Mouse (Mus musculus) CH12.LX (cell line): Measurements from ENCODE around the gene Chrm3. TPM values are rescaled to one million over a fixed set of nuclear protein-coding genes. Genes with fewer than 3 reads are reported as not detected.

ENCODE experiments used
- DNase-seq: peaks from one replicate; pipeline ENCODE4 v3.0.0-alpha.2; 2013; ENCODE audit errors: extremely low read depth
- H3K27ac ChIP-seq: 2 replicates; pipeline ENCODE4 v1.5.1; 2012; ENCODE audit warnings: low read depth, mild to moderate bottlenecking, control low read depth, moderate library complexity; ENCODE audit not compliant: insufficient read depth
- H3K27me3 ChIP-seq: replicated peaks from 2 replicates; pipeline ENCODE3; 2012; ENCODE audit warnings: inconsistent platforms
- H3K36me3 ChIP-seq, 2 experiments: replicated peaks in 1 of 2; 2 replicates each; pipeline versions ENCODE3 to v1.6.1; 2012; ENCODE audit warnings: inconsistent platforms in 1 of 2, low read length in 1 of 2, mild to moderate bottlenecking in 1 of 2, mixed read lengths in 1 of 2, moderate library complexity in 1 of 2; ENCODE audit not compliant: control insufficient read depth in 1 of 2, insufficient read depth in 1 of 2
- H3K4me1 ChIP-seq, 2 experiments: 2 replicates each; pipeline ENCODE4 v1.6.1; 2012; ENCODE audit warnings: inconsistent platforms in 1 of 2, moderate library complexity in 1 of 2; ENCODE audit not compliant: insufficient read depth in 2 of 2, control insufficient read depth in 1 of 2
- H3K4me2 ChIP-seq: 2 replicates; pipeline ENCODE4 v1.6.1; 2012; ENCODE audit warnings: low read depth, mild to moderate bottlenecking, control low read depth; ENCODE audit not compliant: poor library complexity, insufficient read depth, severe bottlenecking
- H3K4me3 ChIP-seq, 3 experiments: fragments of 150-350 bp in 1 of 3; sonication (generic) in 1 of 3; replicated peaks in 1 of 3; 2 replicates each; pipeline versions ENCODE3 to v1.5.1; 2011 to 2012; ENCODE audit warnings: low read depth in 2 of 3, low read length in 2 of 3, mild to moderate bottlenecking in 2 of 3, moderate library complexity in 2 of 3, control low read depth in 1 of 3, improper control_type of control experiment in 1 of 3, inconsistent platforms in 1 of 3, mixed read lengths in 1 of 3; ENCODE audit not compliant: poor library complexity in 1 of 3
- H3K79me2 ChIP-seq: replicated peaks from 2 replicates; pipeline ENCODE4 v1.6.1; 2012; ENCODE audit warnings: mild to moderate bottlenecking, moderate library complexity; ENCODE audit not compliant: control insufficient read depth, poor library complexity, insufficient read depth, severe bottlenecking; ENCODE audit errors: extremely low read depth
- H3K9ac ChIP-seq: 2 replicates; pipeline ENCODE4 v1.6.1; 2012; ENCODE audit warnings: low read depth, mild to moderate bottlenecking, control low read depth, moderate library complexity; ENCODE audit not compliant: insufficient read depth
- H3K9me3 ChIP-seq: replicated peaks from 2 replicates; pipeline ENCODE3; 2012; ENCODE audit warnings: low read length, inconsistent platforms, mixed read lengths
- CHD1 ChIP-seq: IDR thresholded peaks from 2 replicates; pipeline ENCODE4 v1.6.1; 2012; ENCODE audit warnings: low read depth, low read length, improper control_type of control experiment, inconsistent platforms
- CTCF ChIP-seq, 2 experiments: IDR thresholded peaks in 1 of 2; conservative IDR thresholded peaks in 1 of 2; 2 replicates each; pipeline ENCODE4 v1.5.1; 2011 to 2012; ENCODE audit warnings: low read depth in 2 of 2, low read length in 2 of 2, improper control_type of control experiment in 1 of 2, inconsistent platforms in 1 of 2, mild to moderate bottlenecking in 1 of 2, moderate library complexity in 1 of 2
- ELF1 ChIP-seq: IDR thresholded peaks from 2 replicates; pipeline ENCODE4 v1.6.1; 2014; ENCODE audit warnings: low read depth, mild to moderate bottlenecking, inconsistent platforms, low read length, improper control_type of control experiment
- EP300 ChIP-seq: IDR thresholded peaks from 2 replicates; pipeline ENCODE4 v1.6.1; 2011; ENCODE audit warnings: low read length, improper control_type of control experiment
- GABPA ChIP-seq: IDR thresholded peaks from 2 replicates; pipeline ENCODE4 v1.6.1; 2012; ENCODE audit warnings: low read depth, low read length, improper control_type of control experiment, inconsistent platforms; ENCODE audit not compliant: insufficient replicate concordance
- IRF4 ChIP-seq: IDR thresholded peaks from 2 replicates; pipeline ENCODE4 v1.6.1; 2014; ENCODE audit warnings: low read depth, mild to moderate bottlenecking, inconsistent platforms, low read length, improper control_type of control experiment
- JUN ChIP-seq: IDR thresholded peaks from 2 replicates; pipeline ENCODE4 v1.6.1; 2011; ENCODE audit warnings: low read depth, mild to moderate bottlenecking, low read length, improper control_type of control experiment, moderate library complexity; ENCODE audit not compliant: insufficient read depth
- MAZ ChIP-seq: IDR thresholded peaks from 2 replicates; pipeline ENCODE4 v1.6.1; 2012; ENCODE audit warnings: low read depth, mild to moderate bottlenecking, inconsistent platforms, low read length, improper control_type of control experiment, moderate library complexity
- NRF1 ChIP-seq: IDR thresholded peaks from 2 replicates; pipeline ENCODE4 v1.6.1; 2014; ENCODE audit warnings: low read depth, mild to moderate bottlenecking, inconsistent platforms, low read length, improper control_type of control experiment, moderate library complexity
- PAX5 ChIP-seq: IDR thresholded peaks from 2 replicates; pipeline ENCODE4 v1.6.1; 2012; ENCODE audit warnings: low read length, inconsistent platforms, mixed read lengths
- POLR2A ChIP-seq: IDR thresholded peaks from 2 replicates; pipeline ENCODE4 v1.6.1; 2011; ENCODE audit warnings: low read depth, mild to moderate bottlenecking, improper control_type of control experiment, low read length
- RAD21 ChIP-seq: IDR thresholded peaks from 2 replicates; pipeline ENCODE4 v1.6.1; 2011; ENCODE audit warnings: low read depth, mild to moderate bottlenecking, low read length, improper control_type of control experiment, moderate library complexity
- SMC3 ChIP-seq: IDR thresholded peaks from 2 replicates; pipeline ENCODE4 v1.6.1; 2011; ENCODE audit warnings: low read depth, low read length, improper control_type of control experiment
- UBTF ChIP-seq: IDR thresholded peaks from 2 replicates; pipeline ENCODE4 v1.6.1; 2012; ENCODE audit warnings: low read depth, mild to moderate bottlenecking, inconsistent platforms, low read length, improper control_type of control experiment, moderate library complexity
- ZKSCAN1 ChIP-seq: IDR thresholded peaks from 2 replicates; pipeline ENCODE4 v1.6.1; 2012; ENCODE audit warnings: low read depth, inconsistent platforms, low read length, improper control_type of control experiment, borderline replicate concordance
- ZMIZ1 ChIP-seq: IDR thresholded peaks from 2 replicates; pipeline ENCODE4 v1.6.1; 2012; ENCODE audit warnings: low read depth, mild to moderate bottlenecking, inconsistent platforms, low read length, improper control_type of control experiment
- ZNF384 ChIP-seq: IDR thresholded peaks from 2 replicates; pipeline ENCODE4 v1.6.1; 2012; ENCODE audit warnings: low read depth, low read length, improper control_type of control experiment, inconsistent platforms
- dilution Hi-C: fragments of 300-500 bp; cut with MboI; formaldehyde crosslinking; loops from 2 replicates; pipeline ENCODE4 v1.14.3; 2020; ENCODE audit warnings: low sequenced_read_pairs; ENCODE audit not compliant: extremely low pct_unique_long_range_greater_than_20kb, extremely low pct_ligation_motif_present
- in situ Hi-C: fragments of 300-500 bp; cut with MboI; formaldehyde crosslinking; loops from 3 replicates; pipeline ENCODE4 v1.14.3; 2019; ENCODE audit warnings: low sequenced_read_pairs, low pct_ligation_motif_present, low pct_unique_long_range_greater_than_20kb, mixed read lengths
- polyA plus RNA-seq: library from polyadenylated mRNA; unstranded; fragments of >175 nt; gene quantifications from 2 replicates; pipeline ENCODE4 v1.2.1, GENCODE M21; 2012; ENCODE audit warnings: low read depth; ENCODE audit not compliant: insufficient read length
- total RNA-seq, 2 experiments: library from RNA; depleted of rRNA; stranded (reverse); fragments of 300-350 nt in 1 of 2; fragments of >200 nt in 1 of 2; gene quantifications; 2 replicates each; pipeline ENCODE4 v1.2.3; 2012 to 2014

Chrm3 gene
- total and polyA plus RNA-seq, 3 experiments = not detected

- Histone ChIP-seq H3K9ac (no peak overlapping the region), H3K27me3 (no peaks in the 10 kb centered on the region), H3K9me3 (no peaks in the 10 kb centered on the region), H3K4me3 (no peak overlapping the region), H3K4me1 (0 out of 4 replicates have a peak, but pooled peaks cover 0 to 2% of the 10 kb centered on the region in 2 experiments), H3K27ac (no peak overlapping the region)
- in situ Hi-C loops = no loop called here
- dilution Hi-C loops = no loop called here
- TF ChIP-seq NRF1 (no peak), ELF1 (no peak), IRF4 (no peak), CTCF (conservative IDR thresholded peaks at IDR 0.05 in 1 of 2, IDR thresholded peaks at IDR 0.05 in 1 of 2; ENCODE audit: low read depth in 2 of 2, low read length in 2 of 2) (no peak), PAX5 (no peak), POLR2A (no peak), ZKSCAN1 (no peak), CHD1 (no peak)
- TF ChIP-seq, all 38 proteins: peak for 0
- no peak overlapping the region for H3K4me2 ChIP-seq
- no peaks in the 10 kb centered on the region for H3K36me3 ChIP-seq
- DNase-seq = no peak
- H3K79me2 ChIP-seq = no peaks in the 10 kb centered on the region
These were observed 368.0 kb downstream of the Chrm3 start for GRCm38 (mm10) chr13:9992640-9993039.

DNA sequence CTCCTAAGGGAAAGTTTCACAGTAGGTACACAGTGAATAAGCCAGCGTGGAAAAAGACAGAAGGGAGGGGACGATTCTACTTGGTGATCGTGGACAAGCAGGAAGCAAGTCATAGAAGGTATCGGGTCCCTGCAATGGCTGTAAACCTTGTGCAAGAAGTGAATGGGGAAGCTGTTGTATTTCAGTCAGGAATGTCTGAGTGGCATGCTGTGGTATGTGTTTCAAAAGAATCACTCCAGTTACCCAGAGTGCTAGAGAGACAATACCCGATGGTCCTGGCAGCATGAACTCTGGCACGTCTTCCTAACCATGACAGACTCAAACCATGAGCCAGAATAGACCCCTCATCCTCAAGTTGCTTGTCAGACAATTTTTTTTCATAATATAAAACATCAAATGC, 375.0 kb downstream of the Chrm3 start:
- no peaks in the 10 kb centered on the region for H3K79me2 ChIP-seq
- no peak overlapping the region for H3K27ac ChIP-seq
- H3K36me3 ChIP-seq = no peaks in the 10 kb centered on the region
- H3K9ac ChIP-seq = no peak overlapping the region
- H3K27me3 ChIP-seq = no peaks in the 10 kb centered on the region
- dilution Hi-C loops (no loop called here), in situ Hi-C loops (no loop called here)
- no peak overlapping the region for H3K4me3 ChIP-seq
- H3K9me3 ChIP-seq = no peaks in the 10 kb centered on the region
- no peak overlapping the region for H3K4me2 ChIP-seq
- TF ChIP-seq SMC3 (no peak), RAD21 (no peak), JUN (no peak), MAZ (no peak), GABPA (no peak), ZNF384 (no peak), ZMIZ1 (no peak), EP300 (no peak), UBTF (no peak)
- TF ChIP-seq, all 38 proteins: peak for 0
- no peak for DNase-seq
- peaks cover 0 to 8% of the 10 kb centered on the region in 2 experiments; a peak in 2 of 4 replicates for H3K4me1 ChIP-seq
